Mouse (Mus musculus) CH12.LX (cell line): ENCODE measurements at regions not wholly inside any gene's neighbourhood (a gene's known extent, or its start where the extent isn't known, plus 50 kb on each side); places are given as distances from the start of the nearest gene placed in this dataset.

Experiments
- CTCF ChIP-seq, 2 experiments: IDR thresholded peaks in 1 of 2; conservative IDR thresholded peaks in 1 of 2; 2 replicates each; pipeline ENCODE4 v1.5.1; 2011 to 2012; ENCODE audit warnings: low read depth in 2 of 2, low read length in 2 of 2, improper control_type of control experiment in 1 of 2, inconsistent platforms in 1 of 2, mild to moderate bottlenecking in 1 of 2, moderate library complexity in 1 of 2
- ELF1 ChIP-seq: IDR thresholded peaks from 2 replicates; pipeline ENCODE4 v1.6.1; 2014; ENCODE audit warnings: low read depth, mild to moderate bottlenecking, inconsistent platforms, low read length, improper control_type of control experiment
- GABPA ChIP-seq: IDR thresholded peaks from 2 replicates; pipeline ENCODE4 v1.6.1; 2012; ENCODE audit warnings: low read depth, low read length, improper control_type of control experiment, inconsistent platforms; ENCODE audit not compliant: insufficient replicate concordance
- MAX ChIP-seq: IDR thresholded peaks from 2 replicates; pipeline ENCODE4 v1.6.1; 2011; ENCODE audit warnings: low read length, improper control_type of control experiment
- MAZ ChIP-seq: IDR thresholded peaks from 2 replicates; pipeline ENCODE4 v1.6.1; 2012; ENCODE audit warnings: low read depth, mild to moderate bottlenecking, inconsistent platforms, low read length, improper control_type of control experiment, moderate library complexity
- MEF2A ChIP-seq: IDR thresholded peaks from 2 replicates; pipeline ENCODE4 v1.6.1; 2014; ENCODE audit warnings: low read depth, mild to moderate bottlenecking, inconsistent platforms, low read length, improper control_type of control experiment, borderline replicate concordance
- MYC ChIP-seq: IDR thresholded peaks from 2 replicates; pipeline ENCODE4 v1.6.1; 2011; ENCODE audit warnings: low read depth, mild to moderate bottlenecking, improper control_type of control experiment, low read length
- NELFE ChIP-seq: IDR thresholded peaks from 2 replicates; pipeline ENCODE4 v1.6.1; 2011; ENCODE audit warnings: low read depth, low read length, improper control_type of control experiment
- POLR2A ChIP-seq: IDR thresholded peaks from 2 replicates; pipeline ENCODE4 v1.6.1; 2011; ENCODE audit warnings: low read depth, mild to moderate bottlenecking, improper control_type of control experiment, low read length
- RAD21 ChIP-seq: IDR thresholded peaks from 2 replicates; pipeline ENCODE4 v1.6.1; 2011; ENCODE audit warnings: low read depth, mild to moderate bottlenecking, low read length, improper control_type of control experiment, moderate library complexity
- SMC3 ChIP-seq: IDR thresholded peaks from 2 replicates; pipeline ENCODE4 v1.6.1; 2011; ENCODE audit warnings: low read depth, low read length, improper control_type of control experiment
- USF1 ChIP-seq: IDR thresholded peaks from 2 replicates; pipeline ENCODE4 v1.6.1; 2014; ENCODE audit warnings: low read depth, mild to moderate bottlenecking, inconsistent platforms, low read length, improper control_type of control experiment
- ZC3H11A ChIP-seq: IDR thresholded peaks from 2 replicates; pipeline ENCODE4 v1.6.1; 2012; ENCODE audit warnings: low read depth, mild to moderate bottlenecking, inconsistent platforms, low read length, improper control_type of control experiment
- ZNF384 ChIP-seq: IDR thresholded peaks from 2 replicates; pipeline ENCODE4 v1.6.1; 2012; ENCODE audit warnings: low read depth, low read length, improper control_type of control experiment, inconsistent platforms

- no peak for TF ChIP-seq CTCF (conservative IDR thresholded peaks at IDR 0.05 in 1 of 2, IDR thresholded peaks at IDR 0.05 in 1 of 2; ENCODE audit: low read depth in 2 of 2, low read length in 2 of 2)
- no peak for TF ChIP-seq MEF2A
- TF ChIP-seq MYC = no peak
- TF ChIP-seq MAX = no peak
- TF ChIP-seq ZC3H11A = no peak
- no peak for TF ChIP-seq ZNF384
- TF ChIP-seq GABPA = no peak
- no peak for TF ChIP-seq RAD21
- no peak for TF ChIP-seq USF1
- no peak for TF ChIP-seq NELFE
- no peak for TF ChIP-seq MAZ
- TF ChIP-seq POLR2A = no peak
- no peak for TF ChIP-seq SMC3
- TF ChIP-seq ELF1 = no peak
Observed at GRCm38 (mm10) chr15:102802265-102802813, 80.4 kb upstream of the Calcoco1 start.
